Mouse (Mus musculus) forebrain, embryonic 16.5 days (tissue): ENCODE measurements at regions not wholly inside any gene's neighbourhood (a gene's known extent, or its start where the extent isn't known, plus 50 kb on each side); places are given as distances from the start of the nearest gene placed in this dataset.

Experiments used
- ATAC-seq: fragments of 200-750 bp; cut with Nextera tagmentation; 2 replicates; pipeline ENCODE4 v1.8.0; 2017; ENCODE audit warnings: mild to moderate bottlenecking, moderate library complexity
- H3K27ac ChIP-seq: fragments of 300-500 bp; sonication (generic); 2 replicates; pipeline ENCODE4 v1.5.1; 2014; ENCODE audit warnings: low read length, control low read depth
- H3K27me3 ChIP-seq: fragments of 300-500 bp; sonication (generic); replicated peaks from 2 replicates; pipeline ENCODE4 v1.6.1; 2014; ENCODE audit warnings: low read length; ENCODE audit not compliant: control insufficient read depth, insufficient read depth
- H3K36me3 ChIP-seq: fragments of 300-500 bp; sonication (generic); 2 replicates; pipeline ENCODE4 v1.6.1; 2014; ENCODE audit not compliant: control insufficient read depth, insufficient read depth
- H3K4me1 ChIP-seq: fragments of 300-500 bp; sonication (generic); replicated peaks from 2 replicates; pipeline ENCODE4 v1.6.1; 2014; ENCODE audit warnings: low read length; ENCODE audit not compliant: control insufficient read depth, insufficient read depth
- H3K4me2 ChIP-seq: fragments of 300-500 bp; sonication (generic); 2 replicates; pipeline ENCODE4 v1.6.1; 2014; ENCODE audit warnings: mild to moderate bottlenecking, low read length, control low read depth
- H3K4me3 ChIP-seq: fragments of 300-500 bp; sonication (generic); replicated peaks from 2 replicates; pipeline ENCODE4 v1.5.1; 2014; ENCODE audit warnings: mild to moderate bottlenecking, low read length, control low read depth
- H3K9ac ChIP-seq: fragments of 300-500 bp; sonication (generic); replicated peaks from 2 replicates; pipeline ENCODE4 v1.6.1; 2014; ENCODE audit warnings: low read depth, low read length, control low read depth
- H3K9me3 ChIP-seq: fragments of 300-500 bp; sonication (generic); 2 replicates; pipeline ENCODE4 v1.6.1; 2016; ENCODE audit warnings: low read length; ENCODE audit not compliant: control insufficient read depth
- WGBS: fragments of 180-500 bp; shearing (Covaris S2); extraction: QIAGEN DNeasy Blood & Tissue Kit; methylation state at CpG from one replicate; pipeline ENCODE4 v1.1.7; 2014; 5-methylcytosine and 5-hydroxymethylcytosine counted together

DNA sequence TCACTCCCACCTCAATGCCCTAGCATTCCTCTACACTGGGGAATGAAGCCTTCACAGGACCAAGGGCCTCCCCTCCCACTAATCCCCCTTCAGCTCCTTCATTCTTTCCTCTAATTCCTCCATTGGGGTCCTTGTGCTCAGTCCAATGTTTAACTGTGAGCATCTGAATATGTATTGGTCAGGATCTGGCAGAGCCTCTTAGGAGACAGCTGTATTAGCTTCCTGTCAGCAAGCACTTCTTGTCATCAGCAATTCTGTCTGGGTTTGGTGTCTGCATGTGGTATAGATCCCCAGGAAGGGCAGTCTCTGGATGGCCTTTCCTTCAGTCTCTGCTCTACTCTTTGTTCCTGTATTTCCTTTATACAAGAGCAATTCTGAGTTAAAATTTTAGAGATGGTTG is 426.8 kb upstream of the 2610001J05Rik start:
- Histone ChIP-seq H3K4me2 (no peak overlapping the region), H3K4me3 (no peak overlapping the region)
- no peak for ATAC-seq

DNA sequence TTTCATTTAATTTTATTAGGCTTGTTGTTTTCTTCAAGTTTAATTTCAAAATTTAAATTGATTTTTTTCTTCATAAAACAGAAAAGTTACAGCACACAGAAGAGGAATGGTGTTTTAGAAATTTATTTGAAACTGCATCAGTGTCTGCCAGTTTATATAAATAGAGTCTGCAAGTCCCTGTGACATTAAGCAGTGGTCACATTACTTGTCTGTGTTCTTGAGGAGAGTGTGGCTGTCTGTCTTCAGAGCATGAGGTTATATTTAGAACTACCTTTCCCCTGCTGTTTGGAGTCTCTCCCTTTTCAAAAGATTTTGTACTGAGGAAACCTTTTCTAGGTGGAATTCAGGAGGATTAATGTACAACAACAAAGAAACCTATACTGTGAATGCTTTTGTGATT is 426.1 kb upstream of the 2610001J05Rik start:
- ATAC-seq, result no peak
- Histone ChIP-seq H3K9ac (no peak overlapping the region), H3K4me3 (no peak overlapping the region), H3K27ac (no peak overlapping the region), H3K4me1 (no peaks in the 10 kb centered on the region), H3K9me3 (no peaks in the 10 kb centered on the region), H3K4me2 (no peak overlapping the region), H3K27me3 (no peaks in the 10 kb centered on the region), H3K36me3 (no peaks in the 10 kb centered on the region)

More for the DNA sequence above, 426.8 kb upstream of the 2610001J05Rik start:
- Histone ChIP-seq H3K27me3 (no peaks in the 10 kb centered on the region), H3K9me3 (no peaks in the 10 kb centered on the region), H3K9ac (no peak overlapping the region), H3K36me3 (no peaks in the 10 kb centered on the region), H3K27ac (no peak overlapping the region), H3K4me1 (no peaks in the 10 kb centered on the region)

DNA sequence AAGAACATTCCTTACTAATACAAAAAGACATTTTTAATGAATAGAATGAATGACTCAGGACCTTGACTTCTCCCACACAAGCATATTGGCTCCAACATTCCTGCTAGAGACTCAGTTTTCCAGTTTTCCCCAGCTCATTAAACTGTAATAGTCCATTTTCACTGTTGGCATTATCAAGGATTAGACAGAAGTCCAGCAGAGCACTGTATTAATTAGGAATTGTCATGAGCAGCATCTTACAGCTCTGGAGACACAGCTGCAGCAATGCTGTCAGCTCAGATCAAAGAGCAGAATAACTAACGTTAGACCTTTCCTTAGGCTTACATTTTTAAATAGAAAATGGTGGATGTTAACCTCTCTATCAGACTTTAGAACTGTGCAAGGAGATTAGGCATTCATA is 419.5 kb upstream of the 2610001J05Rik start:
- ATAC-seq, result no peak
- no peak overlapping the region for H3K27ac ChIP-seq
- WGBS, result 16% methylated on average over 1 of the region's 1 CpGs

DNA sequence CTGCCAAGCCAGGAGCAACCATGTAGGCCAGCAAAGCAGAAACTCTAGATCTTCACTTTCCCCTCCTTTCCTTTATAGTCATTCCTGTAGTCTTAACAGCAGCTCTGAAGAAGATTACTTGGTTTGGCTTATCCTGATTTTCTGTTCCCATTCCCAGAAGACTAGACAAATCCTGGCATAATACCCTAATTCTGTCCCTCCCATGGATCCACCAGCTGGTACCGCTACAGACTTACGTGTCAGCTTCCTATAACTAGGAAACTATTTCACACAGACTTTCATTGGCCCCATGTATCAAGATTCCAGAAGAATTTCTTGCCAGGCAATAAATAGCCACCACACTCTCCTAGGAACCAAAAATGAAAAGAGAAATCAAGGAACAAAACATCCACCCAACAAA is 410.2 kb upstream of the 2610001J05Rik start:
- ATAC-seq, result no peak
- Histone ChIP-seq H3K9me3 (no peaks in the 10 kb centered on the region), H3K4me3 (no peak overlapping the region), H3K27me3 (no peaks in the 10 kb centered on the region), H3K4me1 (no peaks in the 10 kb centered on the region), H3K4me2 (no peak overlapping the region), H3K9ac (no peak overlapping the region), H3K36me3 (no peaks in the 10 kb centered on the region), H3K27ac (no peak overlapping the region)
- WGBS, result 92% methylated on average over 2 of the region's 2 CpGs

More for the DNA sequence above, 419.5 kb upstream of the 2610001J05Rik start:
- H3K9me3 ChIP-seq, result no peaks in the 10 kb centered on the region
- no peaks in the 10 kb centered on the region for H3K4me1 ChIP-seq
- H3K36me3 ChIP-seq, result no peaks in the 10 kb centered on the region
- H3K4me2 ChIP-seq, result no peak overlapping the region
- no peaks in the 10 kb centered on the region for H3K27me3 ChIP-seq
- no peak overlapping the region for H3K9ac ChIP-seq
- H3K4me3 ChIP-seq, result no peak overlapping the region

DNA sequence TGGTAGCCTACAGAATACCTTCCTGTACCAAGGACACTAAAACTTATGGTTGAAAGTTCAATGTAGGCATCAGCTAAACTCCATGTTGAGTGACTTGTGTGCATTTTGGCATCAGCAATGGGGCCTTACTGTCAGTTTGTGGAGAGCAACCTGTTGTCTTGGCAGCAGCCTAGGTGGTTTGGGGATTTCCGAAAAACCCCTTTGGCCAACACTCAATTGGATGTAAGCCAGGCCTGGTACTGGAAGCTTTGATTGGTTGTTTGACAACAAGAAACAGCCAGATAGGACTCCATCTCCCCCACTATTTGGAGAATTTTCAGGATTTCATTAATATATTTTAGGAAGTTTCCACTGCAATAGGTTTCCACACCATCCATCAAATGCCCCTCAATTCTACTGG is 390.6 kb upstream of the 2610001J05Rik start:
- Histone ChIP-seq H3K27me3 (no peaks in the 10 kb centered on the region), H3K4me1 (no peaks in the 10 kb centered on the region), H3K36me3 (no peaks in the 10 kb centered on the region), H3K9ac (no peak overlapping the region), H3K4me3 (no peak overlapping the region), H3K27ac (no peak overlapping the region), H3K9me3 (no peaks in the 10 kb centered on the region), H3K4me2 (no peak overlapping the region)
- no peak for ATAC-seq
- WGBS, result 55% methylated on average over 1 of the region's 1 CpGs

DNA sequence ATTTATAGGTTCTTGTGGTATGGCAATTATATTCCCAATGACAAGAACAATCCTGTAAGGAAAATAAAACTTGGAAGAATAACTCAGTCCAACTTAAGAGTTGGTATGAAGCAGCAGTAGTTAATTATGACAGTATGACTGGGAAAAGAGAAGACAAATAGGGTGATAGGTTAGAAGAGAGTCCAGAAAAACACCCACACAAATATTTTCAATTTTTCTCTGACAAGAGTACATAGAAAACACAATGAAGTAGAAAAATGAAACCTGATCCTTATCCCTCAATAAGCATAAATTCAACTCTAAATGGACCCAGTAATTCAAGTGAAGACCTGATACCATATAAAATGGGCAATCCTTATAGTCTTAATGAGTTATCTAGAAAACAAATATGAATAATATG is 369.0 kb upstream of the 2610001J05Rik start:
- no peak overlapping the region for H3K9ac ChIP-seq
- H3K4me1 ChIP-seq, result no peaks in the 10 kb centered on the region
- no peaks in the 10 kb centered on the region for H3K36me3 ChIP-seq
- no peak overlapping the region for H3K4me3 ChIP-seq
- no peak overlapping the region for H3K4me2 ChIP-seq
- H3K27ac ChIP-seq, result no peak overlapping the region
- no peaks in the 10 kb centered on the region for H3K9me3 ChIP-seq
- no peaks in the 10 kb centered on the region for H3K27me3 ChIP-seq
- no peak for ATAC-seq

DNA sequence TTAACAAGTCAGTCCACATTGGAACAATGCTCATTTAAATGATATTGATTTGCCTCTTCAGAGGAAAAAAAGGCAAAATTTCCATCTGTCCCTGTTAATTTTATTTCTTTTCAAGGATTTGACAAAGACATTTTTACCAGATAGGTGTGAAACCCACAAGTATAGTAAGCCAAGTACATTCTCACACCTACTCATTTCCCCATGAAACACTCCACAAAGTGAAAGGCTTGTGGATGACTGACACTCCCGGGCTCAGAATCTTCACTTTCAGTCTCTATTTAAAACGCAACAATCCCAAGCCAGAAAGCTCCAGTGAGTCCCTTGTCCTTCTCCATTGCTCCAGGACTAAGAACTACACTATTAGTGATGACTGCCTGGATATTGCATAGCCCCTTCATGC is 367.8 kb upstream of the 2610001J05Rik start:
- 59% methylated on average over 2 of the region's 2 CpGs for WGBS

DNA sequence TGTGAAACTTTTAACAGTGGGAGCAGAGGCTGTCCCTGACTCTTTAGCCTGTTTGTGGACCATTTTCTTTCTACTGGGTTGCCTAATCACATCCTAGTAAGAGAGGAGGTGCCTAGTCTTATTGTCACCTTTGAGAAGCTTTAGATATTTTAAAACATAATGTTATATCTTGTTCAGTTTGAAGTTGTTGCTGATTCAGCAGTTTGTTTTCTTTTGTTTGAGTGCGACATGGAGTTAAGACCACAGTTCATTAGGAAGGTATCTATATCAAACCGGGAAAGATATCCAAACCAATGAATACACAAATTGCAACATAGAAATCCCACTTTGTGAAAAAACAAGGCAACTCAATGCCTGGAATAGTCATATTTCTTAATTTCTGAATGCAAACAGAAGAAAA is 359.5 kb upstream of the 2610001J05Rik start:
- no peaks in the 10 kb centered on the region for H3K9me3 ChIP-seq
- no peak for ATAC-seq
- 96% methylated on average over 2 of the region's 2 CpGs for WGBS
- no peaks in the 10 kb centered on the region for H3K27me3 ChIP-seq
- no peak overlapping the region for H3K9ac ChIP-seq
- no peak overlapping the region for H3K4me2 ChIP-seq
- H3K4me3 ChIP-seq, result no peak overlapping the region
- no peaks in the 10 kb centered on the region for H3K4me1 ChIP-seq
- H3K27ac ChIP-seq, result no peak overlapping the region
- H3K36me3 ChIP-seq, result no peaks in the 10 kb centered on the region

More for the DNA sequence above, 367.8 kb upstream of the 2610001J05Rik start:
- Histone ChIP-seq H3K4me1 (no peaks in the 10 kb centered on the region), H3K9ac (no peak overlapping the region), H3K36me3 (no peaks in the 10 kb centered on the region), H3K4me2 (no peak overlapping the region), H3K27me3 (no peaks in the 10 kb centered on the region), H3K4me3 (no peak overlapping the region), H3K9me3 (no peaks in the 10 kb centered on the region), H3K27ac (no peak overlapping the region)
- ATAC-seq, result no peak

DNA sequence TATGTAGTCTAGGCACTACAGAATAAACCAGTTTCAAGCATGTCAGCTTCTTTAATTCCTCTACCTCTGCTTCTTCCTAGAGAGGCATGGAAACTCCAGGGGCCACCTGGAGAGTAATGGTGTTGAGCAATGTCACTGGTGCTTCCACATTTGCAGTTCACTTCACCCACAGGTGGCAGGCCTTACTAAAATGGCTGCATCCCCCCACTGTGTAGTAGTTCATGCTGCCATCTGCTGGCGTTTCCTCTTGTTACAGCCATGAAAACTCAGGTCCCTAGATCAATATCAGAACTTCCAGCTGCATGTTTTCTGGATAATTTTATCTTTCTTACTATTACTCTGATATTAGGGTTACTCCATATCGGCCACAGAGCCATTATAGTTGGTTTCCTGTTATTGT is 336.2 kb upstream of the 2610001J05Rik start:
- no peaks in the 10 kb centered on the region for H3K36me3 ChIP-seq
- H3K9ac ChIP-seq, result no peak overlapping the region
- H3K4me1 ChIP-seq, result no peaks in the 10 kb centered on the region
- ATAC-seq, result peak; percentile 77
- H3K4me2 ChIP-seq, result no peak overlapping the region
- no peak overlapping the region for H3K4me3 ChIP-seq
- no peaks in the 10 kb centered on the region for H3K27me3 ChIP-seq
- 15% methylated on average over 2 of the region's 2 CpGs for WGBS
- H3K27ac ChIP-seq, result no peak overlapping the region
- H3K9me3 ChIP-seq, result no peaks in the 10 kb centered on the region

DNA sequence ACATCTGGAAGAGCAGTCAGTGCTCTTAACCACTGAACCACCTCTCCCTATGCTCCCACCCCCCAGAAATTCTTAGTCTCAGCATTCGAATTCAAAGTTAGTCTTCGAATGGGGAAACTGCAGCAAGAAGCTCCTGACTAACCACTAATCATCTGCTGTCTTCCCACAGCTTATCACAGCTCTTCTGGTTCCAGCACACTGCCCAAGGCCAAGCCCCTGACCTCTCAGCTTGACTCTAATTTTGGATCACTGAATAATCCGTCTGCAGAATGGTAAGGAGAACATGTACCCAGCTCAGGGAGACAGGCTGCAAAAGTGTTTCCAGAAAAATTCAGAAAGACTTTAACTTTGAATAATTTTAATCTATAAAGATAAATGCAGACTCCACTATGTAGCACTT is 325.8 kb upstream of the 2610001J05Rik start:
- Histone ChIP-seq H3K4me2 (no peak overlapping the region), H3K4me3 (no peak overlapping the region), H3K9me3 (no peaks in the 10 kb centered on the region), H3K36me3 (no peaks in the 10 kb centered on the region), H3K27ac (no peak overlapping the region), H3K27me3 (no peaks in the 10 kb centered on the region), H3K9ac (no peak overlapping the region), H3K4me1 (no peaks in the 10 kb centered on the region)
- no peak for ATAC-seq
- 82% methylated on average over 3 of the region's 3 CpGs for WGBS
